Mouse (Mus musculus) midbrain, embryonic 16.5 days (tissue): ENCODE data around the gene Msi2. TPM values are rescaled to one million over a fixed set of nuclear protein-coding genes. Genes with fewer than 3 reads are reported as not detected.
A peak's percentile ranks its signal among the peaks of the same experiment; 100 is the strongest.

Source experiments
- ATAC-seq: fragments of 200-750 bp; cut with Nextera tagmentation; 2 replicates; pipeline ENCODE4 v1.8.0; 2017; ENCODE audit warnings: moderate TSS enrichment
- H3K27ac ChIP-seq: fragments of 300-500 bp; sonication (generic); 2 replicates; pipeline ENCODE4 v1.5.1; 2014; ENCODE audit warnings: mild to moderate bottlenecking, low read length, mixed read lengths
- H3K27me3 ChIP-seq: fragments of 300-500 bp; sonication (generic); 2 replicates; pipeline ENCODE4 v1.6.1; 2014; ENCODE audit warnings: low read depth, low read length, mixed read lengths; ENCODE audit not compliant: control insufficient read depth, insufficient read depth
- H3K36me3 ChIP-seq: fragments of 300-500 bp; sonication (generic); 2 replicates; pipeline ENCODE4 v1.6.1; 2014; ENCODE audit warnings: mild to moderate bottlenecking, low read length, moderate library complexity, mixed read lengths; ENCODE audit not compliant: control insufficient read depth, insufficient read depth
- H3K4me1 ChIP-seq: fragments of 300-500 bp; sonication (generic); 2 replicates; pipeline ENCODE4 v1.6.1; 2014; ENCODE audit warnings: mild to moderate bottlenecking, low read length, mixed read lengths; ENCODE audit not compliant: control insufficient read depth, insufficient read depth
- H3K4me2 ChIP-seq: fragments of 300-500 bp; sonication (generic); 2 replicates; pipeline ENCODE4 v1.6.1; 2014; ENCODE audit warnings: mild to moderate bottlenecking, low read length, mixed read lengths
- H3K4me3 ChIP-seq: fragments of 300-500 bp; sonication (generic); 2 replicates; pipeline ENCODE4 v1.5.1; 2014; ENCODE audit warnings: low read depth, mild to moderate bottlenecking, low read length, moderate library complexity, mixed read lengths
- H3K9ac ChIP-seq: fragments of 300-500 bp; sonication (generic); 2 replicates; pipeline ENCODE4 v1.6.1; 2014; ENCODE audit warnings: low read depth, low read length, mixed read lengths
- H3K9me3 ChIP-seq: fragments of 300-500 bp; sonication (generic); replicated peaks from 2 replicates; pipeline ENCODE4 v1.6.1; 2014; ENCODE audit warnings: mild to moderate bottlenecking, low read length, mixed read lengths; ENCODE audit not compliant: control insufficient read depth, poor library complexity, severe bottlenecking
- WGBS: fragments of 180-500 bp; shearing (Covaris S2); extraction: QIAGEN DNeasy Blood & Tissue Kit; methylation state at CpG from one replicate; pipeline ENCODE4 v1.1.7; 2014; 5-methylcytosine and 5-hydroxymethylcytosine counted together
- polyA plus RNA-seq: library from polyadenylated mRNA; unstranded; fragments of >200 nt; fragmentation: Nextera tagmentation; extraction: Ambion mirVana; gene quantifications from 2 replicates; pipeline ENCODE4 v1.2.1, GENCODE M21; 2015

Gene Msi2
- polyA plus RNA-seq, 1 experiment from 2014 or later = 29.4 TPM

DNA sequence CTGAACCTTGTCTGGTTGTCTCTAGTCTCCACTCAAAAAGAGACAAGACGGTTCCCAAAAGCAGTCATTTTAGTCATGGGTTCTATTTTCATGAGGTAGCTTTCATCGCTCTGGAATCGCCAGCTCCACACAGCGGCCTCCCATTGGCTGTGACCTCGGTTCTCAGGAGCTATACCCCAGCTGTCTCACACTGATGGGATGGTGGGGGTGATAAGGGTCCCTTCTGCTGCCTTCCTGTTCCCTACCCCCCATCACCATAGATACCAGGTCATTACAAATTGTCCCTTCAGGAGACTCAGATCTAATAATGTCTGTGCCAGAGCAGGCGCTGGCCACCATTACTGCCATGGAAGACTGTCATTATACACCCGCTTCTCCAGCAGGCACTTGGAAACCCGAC, 255.5 kb downstream of the Msi2 start:
- ATAC-seq = no peak

DNA sequence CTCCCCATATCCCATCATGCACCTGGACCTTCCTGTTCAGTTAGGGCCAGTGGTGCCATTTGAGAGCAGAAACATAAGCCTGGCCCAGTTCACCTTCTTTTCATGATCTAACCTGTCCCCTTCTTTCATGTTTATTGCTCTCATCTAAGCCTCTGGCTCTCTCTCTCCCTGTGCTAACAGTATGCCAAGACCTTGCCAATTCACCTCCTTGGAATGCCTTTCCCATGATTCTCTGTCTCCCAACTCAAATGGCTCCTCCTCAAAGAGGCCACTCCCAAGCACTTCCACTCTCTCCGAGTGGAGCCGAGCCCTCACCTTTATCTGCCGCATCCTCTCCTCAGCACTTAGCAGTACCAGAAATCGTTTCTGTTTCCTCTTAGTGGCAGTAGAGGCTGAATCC, 256.7 kb downstream of the Msi2 start:
- Histone ChIP-seq H3K4me1 (peaks cover 50% of the 10 kb centered on the region), H3K9me3 (no peaks in the 10 kb centered on the region), H3K27ac (no peak overlapping the region), H3K27me3 (no peaks in the 10 kb centered on the region), H3K9ac (no peak overlapping the region), H3K4me3 (no peak overlapping the region), H3K4me2 (no peak overlapping the region), H3K36me3 (no peaks in the 10 kb centered on the region)
- ATAC-seq = no peak
- WGBS = 91% methylated on average over 4 of the region's 4 CpGs

More for the DNA sequence above, 255.5 kb downstream of the Msi2 start:
- Histone ChIP-seq H3K27me3 (no peaks in the 10 kb centered on the region), H3K4me1 (peaks cover 51% of the 10 kb centered on the region), H3K4me2 (no peak overlapping the region), H3K27ac (peak overlapping the region; percentile 61; the same call in 1 of the 2 replicates), H3K36me3 (no peaks in the 10 kb centered on the region), H3K4me3 (no peak overlapping the region), H3K9me3 (no peaks in the 10 kb centered on the region), H3K9ac (no peak overlapping the region)
- WGBS = 58% methylated on average over 8 of the region's 8 CpGs

DNA sequence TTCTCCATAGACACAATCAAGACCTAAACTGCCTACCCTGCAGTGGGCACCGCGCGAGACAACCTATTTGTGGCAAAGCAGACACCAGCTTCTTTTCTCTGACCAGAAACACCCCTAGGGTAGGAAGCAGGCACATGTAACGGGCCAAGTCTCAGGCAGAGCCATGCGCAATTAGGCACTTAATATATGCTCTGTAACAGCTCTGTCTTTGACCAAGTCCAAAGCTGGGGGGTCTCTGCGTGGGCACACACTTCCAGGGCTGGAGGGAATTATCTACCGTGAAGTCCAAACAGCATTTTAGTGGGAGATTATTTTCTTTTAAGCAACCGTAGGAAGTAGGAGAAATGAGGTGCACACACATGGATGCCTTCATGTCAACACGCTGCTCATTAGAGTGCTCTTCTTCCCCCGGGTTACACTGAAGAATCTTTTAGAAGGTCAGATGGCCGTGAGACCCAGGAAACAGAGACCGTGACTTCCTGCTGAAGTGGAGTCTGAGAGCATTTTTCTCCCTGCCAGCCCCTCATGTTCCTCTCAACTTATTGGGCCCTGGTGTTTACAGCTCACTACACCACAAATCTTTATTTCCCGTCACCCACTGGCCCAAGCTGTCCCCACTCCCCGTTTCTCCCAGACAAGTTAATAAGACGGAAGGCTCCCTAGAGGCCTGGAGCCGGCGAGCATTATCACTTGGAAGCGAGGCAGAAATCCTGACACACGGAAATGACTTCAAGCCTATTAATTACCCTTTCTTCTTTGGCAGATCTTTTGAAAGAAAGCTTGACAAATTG, 258.2 kb downstream of the Msi2 start:
- H3K4me3 ChIP-seq = no peak overlapping the region
- no peak overlapping the region for H3K4me2 ChIP-seq
- WGBS = 27% methylated on average over 19 of the region's 19 CpGs
- H3K27me3 ChIP-seq = no peaks in the 10 kb centered on the region
- H3K36me3 ChIP-seq = no peaks in the 10 kb centered on the region
- H3K27ac ChIP-seq = peak overlapping the region; percentile 65
- no peak for ATAC-seq
- H3K4me1 ChIP-seq = peaks cover 60% of the 10 kb centered on the region
- H3K9ac ChIP-seq = no peak overlapping the region
- H3K9me3 ChIP-seq = no peaks in the 10 kb centered on the region

DNA sequence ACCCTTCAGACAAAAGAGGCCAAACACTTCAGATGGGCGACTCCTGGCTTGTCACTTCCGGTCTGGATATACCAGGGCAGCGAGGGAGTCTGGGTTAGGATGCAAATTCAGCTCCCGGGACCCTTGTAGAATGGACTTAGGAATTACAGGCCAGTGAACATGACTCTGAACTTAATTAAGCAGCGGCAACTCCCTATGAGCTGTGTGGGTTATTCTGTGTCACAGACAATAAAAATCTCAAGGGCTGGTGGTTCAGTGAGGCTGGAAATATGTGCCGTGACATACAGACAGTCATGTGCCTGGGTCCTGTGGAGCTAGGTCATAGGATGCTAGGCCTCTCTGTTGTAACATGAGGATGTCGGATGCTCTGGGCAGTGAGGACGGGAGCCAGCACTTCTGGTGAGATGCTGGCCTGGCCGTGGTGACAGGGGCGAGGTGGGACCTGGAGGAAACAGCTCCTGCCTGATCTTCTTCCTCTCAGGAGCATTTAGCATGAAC, 261.0 kb downstream of the Msi2 start:
- no peaks in the 10 kb centered on the region for H3K9me3 ChIP-seq
- ATAC-seq = no peak
- 73% methylated on average over 10 of the region's 10 CpGs for WGBS
- no peak overlapping the region for H3K4me2 ChIP-seq
- peaks cover 56% of the 10 kb centered on the region for H3K4me1 ChIP-seq
- no peaks in the 10 kb centered on the region for H3K27me3 ChIP-seq
- no peak overlapping the region for H3K9ac ChIP-seq
- H3K36me3 ChIP-seq = no peaks in the 10 kb centered on the region
- H3K4me3 ChIP-seq = no peak overlapping the region
- H3K27ac ChIP-seq = no peak overlapping the region

DNA sequence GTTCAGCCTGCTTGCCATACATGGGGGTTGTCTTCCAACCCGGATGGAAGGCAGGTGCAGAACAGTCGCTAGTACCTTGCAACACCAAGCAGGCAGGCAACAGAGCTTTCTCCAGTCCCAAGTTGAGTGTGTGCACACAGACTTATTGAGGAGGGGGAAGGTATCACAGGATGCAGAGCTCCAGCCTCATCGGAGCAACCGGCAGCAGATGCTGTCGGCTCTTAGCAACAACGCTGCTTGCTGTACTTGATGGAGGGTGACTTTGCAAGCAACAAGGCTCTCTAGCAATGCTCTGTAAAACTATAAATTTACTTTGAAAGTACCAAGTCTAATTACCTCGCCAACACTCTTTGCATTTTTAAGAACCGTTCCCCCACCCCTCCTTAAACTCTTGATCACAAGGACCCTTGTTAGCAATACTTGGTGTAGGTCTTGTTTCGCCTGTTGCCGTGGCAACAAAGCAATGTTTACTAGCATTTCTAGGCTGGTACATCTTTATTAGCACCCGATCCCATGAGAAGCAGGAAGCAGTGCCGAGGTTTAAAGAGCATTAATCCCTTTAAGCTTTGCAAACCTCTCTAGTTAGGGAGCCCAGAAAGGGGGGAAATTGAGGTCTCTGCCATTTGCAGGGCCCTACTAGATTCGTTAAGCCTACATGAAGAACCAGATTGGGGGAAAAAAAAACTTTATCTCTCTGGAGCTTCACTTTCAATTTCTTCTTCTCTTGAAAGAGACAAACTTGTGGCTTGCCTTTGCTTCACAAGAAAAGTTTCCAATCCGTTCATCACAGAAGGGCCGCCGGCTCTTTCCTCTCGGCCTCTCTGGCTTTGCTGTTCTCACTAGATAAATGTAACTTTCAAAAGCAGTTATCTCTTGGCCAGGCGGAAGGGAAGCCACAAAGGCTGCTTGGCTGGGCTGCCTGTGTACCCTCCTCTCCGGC, 263.2 kb downstream of the Msi2 start:
- ATAC-seq = peak; percentile 46; the same call in 1 of the 2 replicates
- WGBS = 20% methylated on average over 19 of the region's 19 CpGs

DNA sequence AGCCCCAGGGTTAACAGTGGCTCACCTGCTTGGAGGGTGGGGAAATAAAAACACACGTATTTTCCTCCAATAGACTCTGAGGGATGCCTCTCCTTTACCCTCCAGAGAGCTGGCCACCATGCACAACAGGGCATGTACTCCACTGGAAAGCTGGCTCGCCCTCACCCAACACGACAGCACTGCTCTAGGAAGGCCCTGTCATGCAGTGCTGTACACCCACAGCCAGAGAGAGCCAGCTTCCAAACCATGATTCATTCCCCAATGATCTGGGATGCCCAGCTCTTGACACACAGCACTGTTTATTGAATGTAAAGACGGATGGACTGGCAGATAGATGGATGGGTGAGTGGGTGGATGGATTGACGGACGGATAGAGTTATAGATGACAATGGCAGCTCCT, 269.1 kb downstream of the Msi2 start:
- Histone ChIP-seq H3K9ac (no peak overlapping the region), H3K27me3 (no peaks in the 10 kb centered on the region), H3K4me3 (no peak overlapping the region), H3K4me2 (no peak overlapping the region), H3K36me3 (no peaks in the 10 kb centered on the region), H3K4me1 (peaks cover 13% of the 10 kb centered on the region), H3K9me3 (no peaks in the 10 kb centered on the region), H3K27ac (no peak overlapping the region; the same call in 1 of the 2 replicates)
- no peak for ATAC-seq
- 89% methylated on average over 6 of the region's 6 CpGs for WGBS

More for the DNA sequence above, 263.2 kb downstream of the Msi2 start:
- Histone ChIP-seq H3K27ac (peak overlapping the region; percentile 60), H3K9ac (no peak overlapping the region), H3K27me3 (no peaks in the 10 kb centered on the region), H3K9me3 (no peaks in the 10 kb centered on the region), H3K4me1 (peaks cover 40% of the 10 kb centered on the region), H3K4me3 (no peak overlapping the region), H3K36me3 (no peaks in the 10 kb centered on the region), H3K4me2 (peak overlapping the region; percentile 23; the same call in 1 of the 2 replicates)

DNA sequence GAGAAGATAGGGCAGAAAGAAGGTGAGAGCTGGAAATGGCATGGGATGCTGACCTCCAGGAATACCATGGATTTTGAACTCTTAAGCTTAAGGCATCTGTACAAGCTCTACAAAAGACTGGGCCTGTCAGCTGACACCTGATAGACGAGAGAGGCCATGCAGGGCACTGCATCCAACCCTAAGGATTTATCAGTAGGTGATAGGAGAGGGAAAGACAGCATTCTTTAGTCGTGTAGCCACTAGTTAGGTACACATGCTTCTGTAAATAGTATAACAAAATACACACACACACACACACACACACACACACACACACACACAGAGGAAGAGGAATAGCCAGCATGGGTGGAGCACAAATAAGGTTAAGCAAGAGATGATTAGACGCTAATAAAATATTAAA, 269.7 kb downstream of the Msi2 start:
- 83% methylated on average over 3 of the region's 3 CpGs for WGBS
- no peaks in the 10 kb centered on the region for H3K27me3 ChIP-seq
- H3K4me3 ChIP-seq = no peak overlapping the region
- no peak overlapping the region for H3K9ac ChIP-seq
- no peak for ATAC-seq
- no peaks in the 10 kb centered on the region for H3K9me3 ChIP-seq
- H3K4me1 ChIP-seq = peaks cover 16% of the 10 kb centered on the region
- H3K4me2 ChIP-seq = no peak overlapping the region
- no peaks in the 10 kb centered on the region for H3K36me3 ChIP-seq
- H3K27ac ChIP-seq = no peak overlapping the region

DNA sequence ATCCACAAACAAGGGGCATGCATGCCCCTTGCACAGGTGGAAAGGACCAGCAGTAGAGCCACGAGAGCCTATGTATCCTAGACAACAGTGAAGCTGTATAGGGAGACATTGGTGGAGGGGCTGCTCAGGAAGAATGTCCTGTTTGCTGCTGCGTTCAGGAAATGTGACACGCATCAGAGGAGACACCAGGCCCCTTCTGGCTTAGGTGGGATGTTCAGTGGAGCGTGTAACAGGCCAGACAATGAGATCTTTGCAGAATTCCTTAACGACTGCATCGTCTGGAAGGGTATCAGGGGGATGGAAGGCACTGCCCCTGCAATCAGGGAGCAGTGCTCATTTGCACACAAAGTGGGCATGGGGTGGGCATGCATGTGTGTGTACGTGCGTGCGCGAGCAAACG, 271.0 kb downstream of the Msi2 start:
- Histone ChIP-seq H3K4me1 (peaks cover 29% of the 10 kb centered on the region), H3K27me3 (no peaks in the 10 kb centered on the region), H3K9me3 (no peaks in the 10 kb centered on the region), H3K4me3 (no peak overlapping the region), H3K36me3 (no peaks in the 10 kb centered on the region), H3K9ac (no peak overlapping the region), H3K4me2 (no peak overlapping the region), H3K27ac (no peak overlapping the region)
- no peak for ATAC-seq
- WGBS = 44% methylated on average over 11 of the region's 11 CpGs
